Mouse (Mus musculus): ENCODE results near the gene Gnaq. TPM values are rescaled to one million over a fixed set of nuclear protein-coding genes. Genes with fewer than 3 reads are reported as not detected.
"Not testable (repeated sequence)": the region's sequence is repeated elsewhere in the genome, so short reads cannot be mapped to it uniquely, and the experiment has no call there.

Gene Gnaq
- polyA plus RNA-seq, 1 experiment from 2014 or later: 10.1 TPM

- H3K9ac ChIP-seq (ENCODE audit: low read length): no peak overlapping the region
- H3K27ac ChIP-seq (replicated peaks in 1 of 2; ENCODE audit: control insufficient read depth in 1 of 2, insufficient read depth in 1 of 2, low read depth in 2 of 2, low read length in 2 of 2): no peak overlapping the region
- ATAC-seq (ENCODE audit: insufficient number of reproducible peaks, insufficient read depth, low FRiP score, low read depth): no peak
- WGBS: 61% methylated on average over 6 of the region's 6 CpGs
- H3K36me3 ChIP-seq (ENCODE audit: control insufficient read depth, insufficient read depth, low read length): no peaks in the 10 kb centered on the region
- no peaks in the 10 kb centered on the region for H3K27me3 ChIP-seq (ENCODE audit: control insufficient read depth, insufficient read depth, low read length)
- no peak overlapping the region for H3K4me3 ChIP-seq (ENCODE audit: control insufficient read depth in 1 of 2, insufficient read depth in 1 of 2, low read depth in 1 of 2, low read length in 2 of 2)
- H3K9me3 ChIP-seq (ENCODE audit: control insufficient read depth, low read length): no peaks in the 10 kb centered on the region
- H3K4me1 ChIP-seq (ENCODE audit: control insufficient read depth in 2 of 2, insufficient read depth in 2 of 2, low read length in 2 of 2): peaks cover 5 to 40% of the 10 kb centered on the region in 2 experiments
- no peak overlapping the region for H3K4me2 ChIP-seq (ENCODE audit: low read length)
These were observed 127.3 kb downstream of the Gnaq start for GRCm38 (mm10) chr19:16259786-16260434.

GRCm38 (mm10) chr19:16260435-16260832 lies 127.8 kb downstream of the Gnaq start:
- Histone ChIP-seq H3K27me3 (ENCODE audit: control insufficient read depth, insufficient read depth, low read length) (no peaks in the 10 kb centered on the region), H3K4me2 (ENCODE audit: low read length) (no peak overlapping the region), H3K9ac (ENCODE audit: low read length) (no peak overlapping the region), H3K4me3 (ENCODE audit: control insufficient read depth in 1 of 2, insufficient read depth in 1 of 2, low read depth in 1 of 2, low read length in 2 of 2) (no peak overlapping the region), H3K4me1 (ENCODE audit: control insufficient read depth in 2 of 2, insufficient read depth in 2 of 2, low read length in 2 of 2) (peaks cover 5 to 40% of the 10 kb centered on the region in 2 experiments), H3K27ac (replicated peaks in 1 of 2; ENCODE audit: control insufficient read depth in 1 of 2, insufficient read depth in 1 of 2, low read depth in 2 of 2, low read length in 2 of 2) (no peak overlapping the region), H3K36me3 (ENCODE audit: control insufficient read depth, insufficient read depth, low read length) (no peaks in the 10 kb centered on the region), H3K9me3 (ENCODE audit: control insufficient read depth, low read length) (no peaks in the 10 kb centered on the region)
- ATAC-seq (ENCODE audit: insufficient number of reproducible peaks, insufficient read depth, low FRiP score, low read depth): no peak
- 54% methylated on average over 2 of the region's 2 CpGs for WGBS

- ATAC-seq (ENCODE audit: insufficient number of reproducible peaks, insufficient read depth, low FRiP score, low read depth): no peak
- no peak overlapping the region for H3K9ac ChIP-seq (ENCODE audit: low read length)
- H3K4me2 ChIP-seq (ENCODE audit: low read length): no peak overlapping the region
- no peaks in the 10 kb centered on the region for H3K27me3 ChIP-seq (ENCODE audit: control insufficient read depth, insufficient read depth, low read length)
- WGBS: 4% methylated on average over 1 of the region's 1 CpGs
- H3K36me3 ChIP-seq (ENCODE audit: control insufficient read depth, insufficient read depth, low read length): no peaks in the 10 kb centered on the region
- H3K4me1 ChIP-seq (ENCODE audit: control insufficient read depth in 2 of 2, insufficient read depth in 2 of 2, low read length in 2 of 2): peaks cover 5 to 38% of the 10 kb centered on the region in 2 experiments
- no peak overlapping the region for H3K27ac ChIP-seq (replicated peaks in 1 of 2; ENCODE audit: control insufficient read depth in 1 of 2, insufficient read depth in 1 of 2, low read depth in 2 of 2, low read length in 2 of 2)
- no peaks in the 10 kb centered on the region for H3K9me3 ChIP-seq (ENCODE audit: control insufficient read depth, low read length)
- no peak overlapping the region for H3K4me3 ChIP-seq (ENCODE audit: control insufficient read depth in 1 of 2, insufficient read depth in 1 of 2, low read depth in 1 of 2, low read length in 2 of 2)
These were observed 128.3 kb downstream of the Gnaq start for GRCm38 (mm10) chr19:16260973-16261372.

GRCm38 (mm10) chr19:16261631-16262030 lies 129.0 kb downstream of the Gnaq start:
- H3K4me3 ChIP-seq (ENCODE audit: control insufficient read depth in 1 of 2, insufficient read depth in 1 of 2, low read depth in 1 of 2, low read length in 2 of 2): no peak overlapping the region
- no peak for ATAC-seq (ENCODE audit: insufficient number of reproducible peaks, insufficient read depth, low FRiP score, low read depth)
- no peak overlapping the region for H3K27ac ChIP-seq (replicated peaks in 1 of 2; ENCODE audit: control insufficient read depth in 1 of 2, insufficient read depth in 1 of 2, low read depth in 2 of 2, low read length in 2 of 2)
- 47% methylated on average over 6 of the region's 6 CpGs for WGBS
- H3K4me1 ChIP-seq (ENCODE audit: control insufficient read depth in 2 of 2, insufficient read depth in 2 of 2, low read length in 2 of 2): peaks cover 2 to 36% of the 10 kb centered on the region in 2 experiments
- H3K36me3 ChIP-seq (ENCODE audit: control insufficient read depth, insufficient read depth, low read length): no peaks in the 10 kb centered on the region
- H3K4me2 ChIP-seq (ENCODE audit: low read length): no peak overlapping the region
- H3K9ac ChIP-seq (ENCODE audit: low read length): no peak overlapping the region
- no peaks in the 10 kb centered on the region for H3K9me3 ChIP-seq (ENCODE audit: control insufficient read depth, low read length)
- no peaks in the 10 kb centered on the region for H3K27me3 ChIP-seq (ENCODE audit: control insufficient read depth, insufficient read depth, low read length)

- Histone ChIP-seq H3K4me3 (ENCODE audit: control insufficient read depth in 1 of 2, insufficient read depth in 1 of 2, low read depth in 1 of 2, low read length in 2 of 2) (no peak overlapping the region), H3K27ac (replicated peaks in 1 of 2; ENCODE audit: control insufficient read depth in 1 of 2, insufficient read depth in 1 of 2, low read depth in 2 of 2, low read length in 2 of 2) (no peak overlapping the region), H3K27me3 (ENCODE audit: control insufficient read depth, insufficient read depth, low read length) (no peaks in the 10 kb centered on the region), H3K9ac (ENCODE audit: low read length) (no peak overlapping the region), H3K36me3 (ENCODE audit: control insufficient read depth, insufficient read depth, low read length) (no peaks in the 10 kb centered on the region), H3K9me3 (ENCODE audit: control insufficient read depth, low read length) (no peaks in the 10 kb centered on the region), H3K4me2 (ENCODE audit: low read length) (no peak overlapping the region), H3K4me1 (ENCODE audit: control insufficient read depth in 2 of 2, insufficient read depth in 2 of 2, low read length in 2 of 2) (peaks cover 2 to 34% of the 10 kb centered on the region in 2 experiments)
- 90% methylated on average over 4 of the region's 4 CpGs for WGBS
- ATAC-seq (ENCODE audit: insufficient number of reproducible peaks, insufficient read depth, low FRiP score, low read depth): no peak
These were observed 129.7 kb downstream of the Gnaq start for GRCm38 (mm10) chr19:16262340-16262739.

GRCm38 (mm10) chr19:16267362-16267761 lies 134.7 kb downstream of the Gnaq start:
- H3K4me2 ChIP-seq (ENCODE audit: low read length); ATAC-seq (ENCODE audit: insufficient number of reproducible peaks, insufficient read depth, low FRiP score, low read depth); H3K4me1 ChIP-seq (ENCODE audit: control insufficient read depth in 2 of 2, insufficient read depth in 2 of 2, low read length in 2 of 2); H3K27me3 ChIP-seq (ENCODE audit: control insufficient read depth, insufficient read depth, low read length); H3K9ac ChIP-seq (ENCODE audit: low read length); H3K4me3 ChIP-seq (ENCODE audit: control insufficient read depth in 1 of 2, insufficient read depth in 1 of 2, low read depth in 1 of 2, low read length in 2 of 2); H3K36me3 ChIP-seq (ENCODE audit: control insufficient read depth, insufficient read depth, low read length); H3K27ac ChIP-seq (replicated peaks in 1 of 2; ENCODE audit: control insufficient read depth in 1 of 2, insufficient read depth in 1 of 2, low read depth in 2 of 2, low read length in 2 of 2); H3K9me3 ChIP-seq (ENCODE audit: control insufficient read depth, low read length): not testable (repeated sequence)
- 96% methylated on average over 6 of the region's 16 CpGs for WGBS

- Histone ChIP-seq H3K36me3 (ENCODE audit: control insufficient read depth, insufficient read depth, low read length) (no peaks in the 10 kb centered on the region), H3K27me3 (ENCODE audit: control insufficient read depth, insufficient read depth, low read length) (no peaks in the 10 kb centered on the region), H3K4me3 (ENCODE audit: control insufficient read depth in 1 of 2, insufficient read depth in 1 of 2, low read depth in 1 of 2, low read length in 2 of 2) (no peak overlapping the region), H3K4me2 (ENCODE audit: low read length) (no peak overlapping the region), H3K27ac (replicated peaks in 1 of 2; ENCODE audit: control insufficient read depth in 1 of 2, insufficient read depth in 1 of 2, low read depth in 2 of 2, low read length in 2 of 2) (no peak overlapping the region), H3K4me1 (ENCODE audit: control insufficient read depth in 2 of 2, insufficient read depth in 2 of 2, low read length in 2 of 2) (peaks cover 0 to 5% of the 10 kb centered on the region in 2 experiments; a peak in 2 of 4 replicates), H3K9ac (ENCODE audit: low read length) (no peak overlapping the region), H3K9me3 (ENCODE audit: control insufficient read depth, low read length) (no peaks in the 10 kb centered on the region)
- ATAC-seq (ENCODE audit: insufficient number of reproducible peaks, insufficient read depth, low FRiP score, low read depth): no peak
- 90% methylated on average over 6 of the region's 6 CpGs for WGBS
These were observed 137.6 kb downstream of the Gnaq start for GRCm38 (mm10) chr19:16270236-16270635.

- Histone ChIP-seq H3K36me3 (ENCODE audit: control insufficient read depth, insufficient read depth, low read length) (no peaks in the 10 kb centered on the region), H3K4me2 (ENCODE audit: low read length) (no peak overlapping the region), H3K4me1 (ENCODE audit: control insufficient read depth in 2 of 2, insufficient read depth in 2 of 2, low read length in 2 of 2) (peaks cover 0 to 5% of the 10 kb centered on the region in 2 experiments; a peak in 2 of 4 replicates), H3K27me3 (ENCODE audit: control insufficient read depth, insufficient read depth, low read length) (no peaks in the 10 kb centered on the region), H3K9ac (ENCODE audit: low read length) (no peak overlapping the region), H3K9me3 (ENCODE audit: control insufficient read depth, low read length) (no peaks in the 10 kb centered on the region), H3K4me3 (ENCODE audit: control insufficient read depth in 1 of 2, insufficient read depth in 1 of 2, low read depth in 1 of 2, low read length in 2 of 2) (no peak overlapping the region), H3K27ac (replicated peaks in 1 of 2; ENCODE audit: control insufficient read depth in 1 of 2, insufficient read depth in 1 of 2, low read depth in 2 of 2, low read length in 2 of 2) (no peak overlapping the region)
- 83% methylated on average over 1 of the region's 1 CpGs for WGBS
- ATAC-seq (ENCODE audit: insufficient number of reproducible peaks, insufficient read depth, low FRiP score, low read depth): no peak
These were observed 138.4 kb downstream of the Gnaq start for GRCm38 (mm10) chr19:16271002-16271401.

All from heart, embryonic 14.5 days (tissue).